Mouse (Mus musculus): ENCODE results near the gene 2010111I01Rik. TPM values are rescaled to one million over a fixed set of nuclear protein-coding genes. Genes with fewer than 3 reads are reported as not detected.

The 2010111I01Rik gene
- polyA plus RNA-seq, 1 experiment from 2014 or later = 30.5 TPM

GRCm38 (mm10) chr13:62973111-62973510 lies 8.4 kb downstream of the 2010111I01Rik start:
- Histone ChIP-seq H3K4me2 (ENCODE audit: low read length) (no peak overlapping the region), H3K4me1 (replicated peaks; ENCODE audit: control insufficient read depth, insufficient read depth, low read length) (no peaks in the 10 kb centered on the region), H3K9ac (replicated peaks; ENCODE audit: low read depth, low read length) (no peak overlapping the region), H3K9me3 (ENCODE audit: control insufficient read depth, low read length) (no peaks in the 10 kb centered on the region), H3K36me3 (ENCODE audit: control insufficient read depth, insufficient read depth) (no peaks in the 10 kb centered on the region), H3K27me3 (replicated peaks; ENCODE audit: control insufficient read depth, insufficient read depth, low read length) (no peaks in the 10 kb centered on the region), H3K27ac (ENCODE audit: low read length) (no peak overlapping the region), H3K4me3 (replicated peaks; ENCODE audit: low read length) (no peak overlapping the region)
- no peak for ATAC-seq
- 80% methylated on average over 4 of the region's 4 CpGs for WGBS

- Histone ChIP-seq H3K4me3 (replicated peaks; ENCODE audit: low read length) (no peak overlapping the region), H3K27me3 (replicated peaks; ENCODE audit: control insufficient read depth, insufficient read depth, low read length) (no peaks in the 10 kb centered on the region), H3K9me3 (ENCODE audit: control insufficient read depth, low read length) (no peaks in the 10 kb centered on the region), H3K27ac (ENCODE audit: low read length) (no peak overlapping the region), H3K36me3 (ENCODE audit: control insufficient read depth, insufficient read depth) (no peaks in the 10 kb centered on the region), H3K9ac (replicated peaks; ENCODE audit: low read depth, low read length) (no peak overlapping the region), H3K4me2 (ENCODE audit: low read length) (no peak overlapping the region), H3K4me1 (replicated peaks; ENCODE audit: control insufficient read depth, insufficient read depth, low read length) (no peaks in the 10 kb centered on the region)
- no peak for ATAC-seq
Measured at GRCm38 (mm10) chr13:62978104-62978503, 13.4 kb downstream of the 2010111I01Rik start.

- H3K9me3 ChIP-seq (ENCODE audit: control insufficient read depth, low read length) = no peaks in the 10 kb centered on the region
- WGBS = 85% methylated on average over 4 of the region's 4 CpGs
- no peak overlapping the region for H3K9ac ChIP-seq (replicated peaks; ENCODE audit: low read depth, low read length)
- no peaks in the 10 kb centered on the region for H3K4me1 ChIP-seq (replicated peaks; ENCODE audit: control insufficient read depth, insufficient read depth, low read length)
- ATAC-seq = no peak
- no peak overlapping the region for H3K4me3 ChIP-seq (replicated peaks; ENCODE audit: low read length)
- H3K36me3 ChIP-seq (ENCODE audit: control insufficient read depth, insufficient read depth) = no peaks in the 10 kb centered on the region
- no peak overlapping the region for H3K27ac ChIP-seq (ENCODE audit: low read length)
- H3K27me3 ChIP-seq (replicated peaks; ENCODE audit: control insufficient read depth, insufficient read depth, low read length) = no peaks in the 10 kb centered on the region
- no peak overlapping the region for H3K4me2 ChIP-seq (ENCODE audit: low read length)
Measured at GRCm38 (mm10) chr13:62978784-62979183, 14.1 kb downstream of the 2010111I01Rik start.

- H3K4me1 ChIP-seq (replicated peaks; ENCODE audit: control insufficient read depth, insufficient read depth, low read length) = no peaks in the 10 kb centered on the region
- no peak overlapping the region for H3K4me3 ChIP-seq (replicated peaks; ENCODE audit: low read length)
- H3K36me3 ChIP-seq (ENCODE audit: control insufficient read depth, insufficient read depth) = no peaks in the 10 kb centered on the region
- no peak for ATAC-seq
- H3K9ac ChIP-seq (replicated peaks; ENCODE audit: low read depth, low read length) = no peak overlapping the region
- H3K9me3 ChIP-seq (ENCODE audit: control insufficient read depth, low read length) = no peaks in the 10 kb centered on the region
- 85% methylated on average over 4 of the region's 4 CpGs for whole genome bisulfite sequencing
- H3K27me3 ChIP-seq (replicated peaks; ENCODE audit: control insufficient read depth, insufficient read depth, low read length) = no peaks in the 10 kb centered on the region
- no peak overlapping the region for H3K4me2 ChIP-seq (ENCODE audit: low read length)
- H3K27ac ChIP-seq (ENCODE audit: low read length) = no peak overlapping the region
Measured at GRCm38 (mm10) chr13:62979215-62979614, 14.5 kb downstream of the 2010111I01Rik start.

- Histone ChIP-seq H3K4me2 (ENCODE audit: low read length) (no peak overlapping the region), H3K27ac (ENCODE audit: low read length) (no peak overlapping the region), H3K4me1 (replicated peaks; ENCODE audit: control insufficient read depth, insufficient read depth, low read length) (no peaks in the 10 kb centered on the region), H3K27me3 (replicated peaks; ENCODE audit: control insufficient read depth, insufficient read depth, low read length) (no peaks in the 10 kb centered on the region), H3K9me3 (ENCODE audit: control insufficient read depth, low read length) (no peaks in the 10 kb centered on the region), H3K9ac (replicated peaks; ENCODE audit: low read depth, low read length) (no peak overlapping the region), H3K4me3 (replicated peaks; ENCODE audit: low read length) (no peak overlapping the region), H3K36me3 (ENCODE audit: control insufficient read depth, insufficient read depth) (no peaks in the 10 kb centered on the region)
- 80% methylated on average over 2 of the region's 2 CpGs for WGBS
- ATAC-seq = no peak
Measured at GRCm38 (mm10) chr13:62980131-62980530, 15.4 kb downstream of the 2010111I01Rik start.

- Histone ChIP-seq H3K27ac (ENCODE audit: low read length) (no peak overlapping the region), H3K36me3 (ENCODE audit: control insufficient read depth, insufficient read depth) (no peaks in the 10 kb centered on the region), H3K9ac (replicated peaks; ENCODE audit: low read depth, low read length) (no peak overlapping the region), H3K9me3 (ENCODE audit: control insufficient read depth, low read length) (peaks cover 3% of the 10 kb centered on the region; the same call in 1 of the 2 replicates), H3K4me1 (replicated peaks; ENCODE audit: control insufficient read depth, insufficient read depth, low read length) (no peaks in the 10 kb centered on the region), H3K27me3 (replicated peaks; ENCODE audit: control insufficient read depth, insufficient read depth, low read length) (no peaks in the 10 kb centered on the region), H3K4me2 (ENCODE audit: low read length) (no peak overlapping the region), H3K4me3 (replicated peaks; ENCODE audit: low read length) (no peak overlapping the region)
- 82% methylated on average over 3 of the region's 3 CpGs for WGBS
- ATAC-seq = no peak
Measured at GRCm38 (mm10) chr13:62984485-62984884, 19.8 kb downstream of the 2010111I01Rik start.

GRCm38 (mm10) chr13:62989891-62990490 lies 25.3 kb downstream of the 2010111I01Rik start:
- no peak for ATAC-seq
- H3K36me3 ChIP-seq (ENCODE audit: control insufficient read depth, insufficient read depth) = no peaks in the 10 kb centered on the region

GRCm38 (mm10) chr13:62993543-62994477 lies 29.1 kb downstream of the 2010111I01Rik start:
- WGBS = 78% methylated on average over 5 of the region's 5 CpGs
- H3K4me3 ChIP-seq (replicated peaks; ENCODE audit: low read length) = no peak overlapping the region
- no peaks in the 10 kb centered on the region for H3K4me1 ChIP-seq (replicated peaks; ENCODE audit: control insufficient read depth, insufficient read depth, low read length)
- ATAC-seq = no peak
- H3K27ac ChIP-seq (ENCODE audit: low read length) = no peak overlapping the region
- H3K27me3 ChIP-seq (replicated peaks; ENCODE audit: control insufficient read depth, insufficient read depth, low read length) = no peaks in the 10 kb centered on the region
- H3K4me2 ChIP-seq (ENCODE audit: low read length) = no peak overlapping the region
- H3K9me3 ChIP-seq (ENCODE audit: control insufficient read depth, low read length) = no peaks in the 10 kb centered on the region
- no peaks in the 10 kb centered on the region for H3K36me3 ChIP-seq (ENCODE audit: control insufficient read depth, insufficient read depth)
- H3K9ac ChIP-seq (replicated peaks; ENCODE audit: low read depth, low read length) = no peak overlapping the region

More at GRCm38 (mm10) chr13:62989891-62990490, 25.3 kb downstream of the 2010111I01Rik start:
- H3K4me2 ChIP-seq (ENCODE audit: low read length) = no peak overlapping the region
- H3K4me3 ChIP-seq (replicated peaks; ENCODE audit: low read length) = no peak overlapping the region
- no peaks in the 10 kb centered on the region for H3K27me3 ChIP-seq (replicated peaks; ENCODE audit: control insufficient read depth, insufficient read depth, low read length)
- peaks cover 3% of the 10 kb centered on the region; the same call in 1 of the 2 replicates for H3K9me3 ChIP-seq (ENCODE audit: control insufficient read depth, low read length)
- 78% methylated on average over 3 of the region's 3 CpGs for WGBS
- H3K27ac ChIP-seq (ENCODE audit: low read length) = no peak overlapping the region
- H3K4me1 ChIP-seq (replicated peaks; ENCODE audit: control insufficient read depth, insufficient read depth, low read length) = no peaks in the 10 kb centered on the region
- H3K9ac ChIP-seq (replicated peaks; ENCODE audit: low read depth, low read length) = no peak overlapping the region

- ATAC-seq = no peak
- 82% methylated on average over 2 of the region's 2 CpGs for WGBS
- Histone ChIP-seq H3K4me1 (replicated peaks; ENCODE audit: control insufficient read depth, insufficient read depth, low read length) (no peaks in the 10 kb centered on the region), H3K36me3 (ENCODE audit: control insufficient read depth, insufficient read depth) (no peaks in the 10 kb centered on the region), H3K4me2 (ENCODE audit: low read length) (no peak overlapping the region), H3K27ac (ENCODE audit: low read length) (no peak overlapping the region), H3K9ac (replicated peaks; ENCODE audit: low read depth, low read length) (no peak overlapping the region), H3K4me3 (replicated peaks; ENCODE audit: low read length) (no peak overlapping the region), H3K27me3 (replicated peaks; ENCODE audit: control insufficient read depth, insufficient read depth, low read length) (no peaks in the 10 kb centered on the region), H3K9me3 (ENCODE audit: control insufficient read depth, low read length) (no peaks in the 10 kb centered on the region)
Measured at GRCm38 (mm10) chr13:62996767-62997166, 32.1 kb downstream of the 2010111I01Rik start.
